ENCODE assay signal across 15 mouse cellular contexts in genomic region chr4:149572851-149573250, GRCm38 (mm10). TPM values are rescaled to one million over a fixed set of nuclear protein-coding genes. Genes with fewer than 3 reads are reported as not detected.
A peak's percentile ranks its signal among the peaks of the same experiment; 100 is the strongest.
DNase-seq lines count a peak whose midpoint lies in the region; ATAC-seq lines count a peak whose summit lies in the region.
"Had no signal": no experiment of that assay in that cellular context is flagged by ENCODE, and none has a peak within 500 bp of the region (broad histone marks: within the 10 kb centered on the region; RNA-seq: fewer than 3 reads in every experiment).

No protein-coding gene starts in this region.

- H3K9me3 ChIP-seq in kidney, embryonic 15.5 days (replicated peaks), result no peaks in the 10 kb centered on the region
- H3K9me3 ChIP-seq in stomach, embryonic 15.5 days, result no peaks in the 10 kb centered on the region
- H3K9me3 ChIP-seq: forebrain, embryonic 10.5 days; hindbrain, embryonic 15.5 days; megakaryocyte, embryonic 14.5 days had no signal

- peaks cover 9% of the 10 kb centered on the region; the same call in 1 of the 2 replicates for H3K27me3 ChIP-seq in kidney, embryonic 15.5 days
- H3K27me3 ChIP-seq in stomach, embryonic 15.5 days (replicated peaks), result no peaks in the 10 kb centered on the region
- H3K27me3 ChIP-seq: hindbrain, embryonic 15.5 days had no signal

- ATAC-seq in kidney, embryonic 15.5 days (replicated peaks; ENCODE audit: low FRiP score), result no peak
- ATAC-seq in stomach, embryonic 15.5 days (ENCODE audit: insufficient read depth, low FRiP score, low read depth), result no peak

- intact Hi-C loops in left cerebral cortex, postnatal 10 days (cut with DNase I), result no loop called here

- H3K4me3 ChIP-seq in kidney, embryonic 15.5 days (replicated peaks), result no peak overlapping the region
- H3K4me3 ChIP-seq in stomach, embryonic 15.5 days (replicated peaks), result no peak overlapping the region
- H3K4me3 ChIP-seq: forebrain, embryonic 10.5 days; hindbrain, embryonic 15.5 days; megakaryocyte, embryonic 14.5 days had no signal

- peaks cover 20% of the 10 kb centered on the region for H3K4me1 ChIP-seq in kidney, embryonic 15.5 days
- H3K4me1 ChIP-seq in stomach, embryonic 15.5 days, result peaks cover 38% of the 10 kb centered on the region

- no peaks in the 10 kb centered on the region for H3K36me3 ChIP-seq in kidney, embryonic 15.5 days
- H3K36me3 ChIP-seq in stomach, embryonic 15.5 days, result no peaks in the 10 kb centered on the region
- H3K36me3 ChIP-seq: forebrain, embryonic 10.5 days; hindbrain, embryonic 15.5 days had no signal

- peak; percentile 43 for DNase-seq in kidney, adult 18-20 months
- no peak for DNase-seq in kidney, postnatal 10 days
- DNase-seq in lung, adult 18-20 months, result peak; percentile 84 to 90
- DNase-seq in adrenal gland, adult 8-10 months, result no peak
- DNase-seq in left cerebral cortex, postnatal 10 days (ENCODE audit: extremely low spot score in 1 of 2, low spot score in 2 of 2), result no peak
- DNase-seq: adrenal gland, postnatal 10 days; cerebellum, adult 11 months; gastrocnemius, postnatal 25 days; liver; right cerebral cortex, postnatal 4 days had no signal

- peak overlapping the region; percentile 11; the same call in 1 of the 2 replicates for H3K27ac ChIP-seq in kidney, embryonic 15.5 days
- peak overlapping the region; percentile 73 for H3K27ac ChIP-seq in stomach, embryonic 15.5 days
- H3K27ac ChIP-seq: forebrain, embryonic 10.5 days; hindbrain, embryonic 15.5 days had no signal

- WGBS in kidney, embryonic 15.5 days, result 74% methylated on average over 8 of the region's 8 CpGs
- 48% methylated on average over 8 of the region's 8 CpGs for WGBS in stomach, embryonic 15.5 days

- H3K4me2 ChIP-seq in kidney, embryonic 15.5 days, result no peak overlapping the region
- H3K4me2 ChIP-seq in stomach, embryonic 15.5 days, result no peak overlapping the region
- H3K4me2 ChIP-seq: hindbrain, embryonic 15.5 days had no signal

- H3K9ac ChIP-seq in kidney, embryonic 15.5 days, result no peak overlapping the region
- no peak overlapping the region for H3K9ac ChIP-seq in stomach, embryonic 15.5 days
- H3K9ac ChIP-seq: hindbrain, embryonic 15.5 days had no signal

RNA-seq across cellular contexts. Expression of gene Clstn1, which starts 13.4 kb away (rescaled TPM):
- polyA plus RNA-seq in kidney, embryonic 15.5 days (2015; fragmentation: Nextera tagmentation; extraction: Ambion mirVana), result 36.7 and 41.8 TPM in 2 replicates
- polyA plus RNA-seq in stomach, embryonic 15.5 days (2015; fragmentation: Nextera tagmentation; extraction: Ambion mirVana), result 47.0 and 48.4 TPM in 2 replicates
- 100 to 1,000 TPM; 106 to 164 (median 136) TPM for total RNA-seq in adrenal gland, adult 8-10 months (2022)
- 100 to 1,000 TPM; 909 to 940 TPM for total RNA-seq in left cerebral cortex, postnatal 10 days (2021)

RNA-seq across cellular contexts. Expression of gene Ctnnbip1, which starts 54.8 kb away (rescaled TPM):
- 62.1 and 64.8 TPM in 2 replicates for polyA plus RNA-seq in kidney, embryonic 15.5 days (2015; fragmentation: Nextera tagmentation; extraction: Ambion mirVana)
- polyA plus RNA-seq in stomach, embryonic 15.5 days (2015; fragmentation: Nextera tagmentation; extraction: Ambion mirVana), result 47.5 and 47.9 TPM in 2 replicates
- 10 to 100 TPM; 25.3 to 34.5 (median 29.7) TPM for total RNA-seq in adrenal gland, adult 8-10 months (2022)
- 10 to 100 TPM; 65.3 to 73.2 TPM for total RNA-seq in left cerebral cortex, postnatal 10 days (2021)

Comparison
In these comparisons a context has a peak if more than half of its experiments do, and no peak if none do; other contexts are left out.
1. DNase-seq: peak in kidney, adult 18-20 months (single experiment) and lung, adult 18-20 months (2 of 2); none in kidney, postnatal 10 days (single experiment), adrenal gland, adult 8-10 months (single experiment) and left cerebral cortex, postnatal 10 days (0 of 2).
2. RNA of gene Clstn1, which starts 13.4 kb away (total RNA-seq): 909 to 940 TPM in left cerebral cortex, postnatal 10 days; 106 to 164 TPM in adrenal gland, adult 8-10 months; every median in the first group is over 4 times any median in the second.